Mouse (Mus musculus): Measurements from ENCODE around the gene Dzip1l. TPM values are rescaled to one million over a fixed set of nuclear protein-coding genes. Genes with fewer than 3 reads are reported as not detected.

Dzip1l gene
- total and polyA plus RNA-seq, 2 experiments from 2014 or later = 8.1 to 26.1 TPM

DNA sequence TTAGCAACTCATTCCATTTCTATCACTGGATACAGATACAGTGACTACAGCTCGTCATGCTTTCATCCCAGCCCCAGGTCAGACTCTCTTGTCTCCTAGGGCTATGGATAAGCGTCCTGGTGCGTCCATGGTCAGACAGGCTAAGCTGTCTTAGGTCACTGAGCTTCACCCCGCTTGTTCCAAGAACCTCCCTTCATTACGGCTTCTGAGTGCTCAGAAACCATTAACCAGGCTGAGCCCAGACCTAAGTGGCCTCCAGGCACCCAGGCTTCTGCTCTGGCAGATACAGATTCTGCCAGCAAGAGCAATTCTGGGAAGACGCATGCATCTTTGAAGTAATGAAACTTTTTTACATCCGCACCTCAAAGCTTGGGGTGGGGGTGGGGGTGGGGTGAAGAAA lies 61.1 kb downstream of the Dzip1l start:
- no peaks in the 10 kb centered on the region for H3K27me3 ChIP-seq (ENCODE audit: insufficient read depth, low read length)
- H3K9me3 ChIP-seq (ENCODE audit: low read length) = no peaks in the 10 kb centered on the region
- no peak overlapping the region for H3K27ac ChIP-seq
- H3K4me2 ChIP-seq (ENCODE audit: low read depth, low read length) = no peak overlapping the region
- no peak for ATAC-seq
- H3K4me1 ChIP-seq (ENCODE audit: insufficient read depth, low read length) = peaks cover 5% of the 10 kb centered on the region; the same call in 1 of the 2 replicates
- H3K36me3 ChIP-seq (ENCODE audit: insufficient read depth, low read length) = no peaks in the 10 kb centered on the region
- no peak overlapping the region for H3K4me3 ChIP-seq (ENCODE audit: low read length)
- no peak overlapping the region for H3K9ac ChIP-seq (replicated peaks; ENCODE audit: low read length)
- no peak for DNase-seq (ENCODE audit: low spot score)
- 79% methylated on average over 7 of the region's 7 CpGs for WGBS
- no peak for TF ChIP-seq CTCF (IDR thresholded peaks at IDR 0.05; ENCODE audit: low read depth)

DNA sequence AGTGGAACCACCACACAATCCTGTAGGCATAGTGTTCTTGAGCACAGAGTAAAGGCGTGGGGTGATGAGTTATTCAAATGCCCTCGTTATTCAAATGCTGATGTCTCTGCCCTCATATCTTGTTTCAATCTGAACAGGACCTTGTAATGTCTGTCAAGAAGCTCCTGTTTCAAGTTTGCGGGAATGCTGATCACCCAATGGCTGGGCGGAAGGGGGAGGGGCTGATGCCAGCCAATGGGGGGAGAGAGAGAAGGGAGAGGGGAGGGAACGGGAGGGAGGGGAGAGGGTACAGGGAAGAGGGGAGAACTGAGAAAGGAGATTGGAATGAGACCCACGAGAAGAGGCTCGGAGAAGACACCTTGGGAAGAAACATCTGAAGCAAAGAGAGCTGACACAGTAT lies 65.7 kb downstream of the Dzip1l start:
- 69% methylated on average over 7 of the region's 7 CpGs for WGBS
- H3K27me3 ChIP-seq (ENCODE audit: insufficient read depth, low read length) = no peaks in the 10 kb centered on the region
- ATAC-seq (no peak), DNase-seq (ENCODE audit: low spot score) (no peak)
- no peak overlapping the region for H3K4me2 ChIP-seq (ENCODE audit: low read depth, low read length)
- H3K4me3 ChIP-seq (ENCODE audit: low read length) = no peak overlapping the region
- no peaks in the 10 kb centered on the region for H3K4me1 ChIP-seq (ENCODE audit: insufficient read depth, low read length)
- H3K27ac ChIP-seq = no peak overlapping the region
- no peaks in the 10 kb centered on the region for H3K9me3 ChIP-seq (ENCODE audit: low read length)
- H3K36me3 ChIP-seq (ENCODE audit: insufficient read depth, low read length) = no peaks in the 10 kb centered on the region
- H3K9ac ChIP-seq (replicated peaks; ENCODE audit: low read length) = no peak overlapping the region
- no peak for TF ChIP-seq CTCF (IDR thresholded peaks at IDR 0.05; ENCODE audit: low read depth)

DNA sequence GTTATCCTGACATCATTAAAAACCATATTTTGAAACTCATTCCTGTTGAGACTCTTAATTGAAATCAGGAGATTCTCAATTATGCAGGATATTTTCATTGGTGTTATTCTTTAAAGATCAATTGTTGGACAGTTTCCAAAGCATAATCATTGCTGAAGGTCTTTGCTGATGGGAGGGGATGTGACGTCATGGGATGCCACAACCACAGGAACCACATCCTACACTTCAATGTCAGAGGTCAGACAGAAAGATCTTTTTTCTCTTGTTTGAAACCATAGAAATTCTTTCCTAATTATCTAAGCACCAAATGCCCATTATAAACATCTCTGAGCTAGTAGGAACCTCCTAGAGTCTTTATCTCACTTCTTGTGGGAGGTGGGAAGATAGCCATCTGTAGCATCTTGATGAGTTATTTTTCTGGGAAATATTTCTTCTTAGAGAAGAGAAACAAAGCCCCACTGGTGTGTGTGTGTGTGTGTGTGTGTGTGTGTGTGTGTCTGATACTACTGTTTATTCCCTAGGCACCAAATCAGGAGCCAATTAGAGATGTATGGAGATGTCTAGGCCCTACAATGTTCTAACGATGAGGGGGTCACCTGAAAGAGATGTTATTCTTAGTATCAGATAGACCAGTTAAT lies 70.6 kb downstream of the Dzip1l start:
- TF ChIP-seq CTCF (IDR thresholded peaks at IDR 0.05; ENCODE audit: low read depth) = no peak
- WGBS = 87% methylated on average over 2 of the region's 2 CpGs
- no peak for ATAC-seq

DNA sequence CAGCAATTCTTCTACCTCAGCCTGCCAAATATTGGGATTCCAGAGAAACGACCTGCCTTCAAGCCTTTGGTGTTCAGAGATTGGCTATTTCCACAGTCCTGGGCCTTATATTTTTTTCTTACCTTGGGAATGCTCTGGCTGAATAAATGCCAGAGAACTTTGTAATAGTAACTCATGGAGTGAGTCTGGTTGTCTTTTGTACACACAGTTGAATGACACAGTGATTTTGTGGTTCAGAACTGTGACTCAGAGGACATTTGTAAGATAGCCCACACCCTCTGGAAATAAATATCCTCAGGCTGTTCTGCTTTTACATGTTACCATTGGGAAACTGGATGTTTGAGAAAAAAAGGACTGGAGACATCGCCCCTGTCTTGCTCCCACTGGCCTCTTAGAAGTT lies 71.9 kb downstream of the Dzip1l start:
- TF ChIP-seq CTCF (IDR thresholded peaks at IDR 0.05; ENCODE audit: low read depth) = no peak
- Histone ChIP-seq H3K27me3 (ENCODE audit: insufficient read depth, low read length) (no peaks in the 10 kb centered on the region), H3K4me3 (ENCODE audit: low read length) (no peak overlapping the region), H3K4me1 (ENCODE audit: insufficient read depth, low read length) (no peaks in the 10 kb centered on the region), H3K36me3 (ENCODE audit: insufficient read depth, low read length) (no peaks in the 10 kb centered on the region), H3K9me3 (ENCODE audit: low read length) (no peaks in the 10 kb centered on the region), H3K4me2 (ENCODE audit: low read depth, low read length) (no peak overlapping the region), H3K27ac (no peak overlapping the region), H3K9ac (replicated peaks; ENCODE audit: low read length) (no peak overlapping the region)
- no peak for DNase-seq (ENCODE audit: low spot score)
- ATAC-seq = no peak
- WGBS = 84% methylated on average over 2 of the region's 2 CpGs

More for the DNA sequence above, 70.6 kb downstream of the Dzip1l start:
- Histone ChIP-seq H3K36me3 (ENCODE audit: insufficient read depth, low read length) (no peaks in the 10 kb centered on the region), H3K27ac (no peak overlapping the region), H3K9ac (replicated peaks; ENCODE audit: low read length) (no peak overlapping the region), H3K4me2 (ENCODE audit: low read depth, low read length) (no peak overlapping the region), H3K9me3 (ENCODE audit: low read length) (no peaks in the 10 kb centered on the region), H3K27me3 (ENCODE audit: insufficient read depth, low read length) (no peaks in the 10 kb centered on the region), H3K4me1 (ENCODE audit: insufficient read depth, low read length) (no peaks in the 10 kb centered on the region), H3K4me3 (ENCODE audit: low read length) (no peak overlapping the region)
- no peak for DNase-seq (ENCODE audit: low spot score)

DNA sequence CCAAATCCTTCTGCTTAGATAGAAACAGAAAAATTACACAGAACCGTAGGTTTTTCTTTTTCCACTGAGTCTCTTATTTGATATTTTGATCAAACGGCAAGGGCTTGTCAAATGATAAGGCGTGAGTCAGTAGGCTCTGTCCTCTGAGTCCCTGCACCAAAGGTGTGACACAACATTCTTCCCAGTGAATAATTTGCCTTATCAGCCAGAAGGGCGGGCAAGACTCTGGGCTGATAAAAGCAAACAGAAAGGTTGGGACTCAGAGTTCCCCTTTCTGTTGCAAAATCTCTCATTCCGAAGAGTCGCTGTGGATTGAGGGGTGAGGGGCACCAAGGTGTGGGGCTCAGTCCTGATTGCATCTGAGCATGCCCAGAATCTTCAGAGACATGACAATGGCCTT lies 72.9 kb downstream of the Dzip1l start:
- TF ChIP-seq CTCF (IDR thresholded peaks at IDR 0.05; ENCODE audit: low read depth) = no peak
- H3K4me1 ChIP-seq (ENCODE audit: insufficient read depth, low read length) = no peaks in the 10 kb centered on the region
- no peak overlapping the region for H3K9ac ChIP-seq (replicated peaks; ENCODE audit: low read length)
- no peaks in the 10 kb centered on the region for H3K36me3 ChIP-seq (ENCODE audit: insufficient read depth, low read length)
- no peak overlapping the region for H3K27ac ChIP-seq
- DNase-seq (ENCODE audit: low spot score) (no peak), ATAC-seq (no peak)
- H3K9me3 ChIP-seq (ENCODE audit: low read length) = no peaks in the 10 kb centered on the region
- no peaks in the 10 kb centered on the region for H3K27me3 ChIP-seq (ENCODE audit: insufficient read depth, low read length)
- H3K4me3 ChIP-seq (ENCODE audit: low read length) = no peak overlapping the region
- 91% methylated on average over 6 of the region's 6 CpGs for WGBS
- H3K4me2 ChIP-seq (ENCODE audit: low read depth, low read length) = no peak overlapping the region

DNA sequence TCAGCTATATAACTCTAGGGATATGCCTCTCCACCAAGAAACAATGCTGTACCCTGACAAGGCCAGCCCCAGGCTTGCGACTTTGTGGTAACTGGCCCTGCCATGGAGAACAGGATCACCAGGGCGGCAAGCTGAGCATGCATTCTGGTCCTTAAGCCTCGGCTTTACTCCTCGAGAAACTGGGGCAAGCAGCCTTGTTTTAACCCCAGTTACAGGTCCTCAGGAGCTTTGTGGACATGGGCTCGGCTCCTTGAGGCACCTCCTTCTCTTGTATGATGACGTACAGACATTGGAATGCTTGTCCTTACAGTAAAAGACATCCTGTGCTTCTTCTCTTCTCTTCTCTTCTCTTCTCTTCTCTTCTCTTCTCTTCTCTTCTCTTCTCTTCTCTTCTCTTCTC lies 74.4 kb downstream of the Dzip1l start:
- Histone ChIP-seq H3K27me3 (ENCODE audit: insufficient read depth, low read length) (no peaks in the 10 kb centered on the region), H3K9me3 (ENCODE audit: low read length) (no peaks in the 10 kb centered on the region), H3K36me3 (ENCODE audit: insufficient read depth, low read length) (no peaks in the 10 kb centered on the region), H3K9ac (replicated peaks; ENCODE audit: low read length) (no peak overlapping the region), H3K27ac (no peak overlapping the region), H3K4me1 (ENCODE audit: insufficient read depth, low read length) (no peaks in the 10 kb centered on the region), H3K4me3 (ENCODE audit: low read length) (no peak overlapping the region), H3K4me2 (ENCODE audit: low read depth, low read length) (no peak overlapping the region)
- no peak for DNase-seq (ENCODE audit: low spot score)
- WGBS = 84% methylated on average over 6 of the region's 6 CpGs
- no peak for ATAC-seq
- no peak for TF ChIP-seq CTCF (IDR thresholded peaks at IDR 0.05; ENCODE audit: low read depth)

DNA sequence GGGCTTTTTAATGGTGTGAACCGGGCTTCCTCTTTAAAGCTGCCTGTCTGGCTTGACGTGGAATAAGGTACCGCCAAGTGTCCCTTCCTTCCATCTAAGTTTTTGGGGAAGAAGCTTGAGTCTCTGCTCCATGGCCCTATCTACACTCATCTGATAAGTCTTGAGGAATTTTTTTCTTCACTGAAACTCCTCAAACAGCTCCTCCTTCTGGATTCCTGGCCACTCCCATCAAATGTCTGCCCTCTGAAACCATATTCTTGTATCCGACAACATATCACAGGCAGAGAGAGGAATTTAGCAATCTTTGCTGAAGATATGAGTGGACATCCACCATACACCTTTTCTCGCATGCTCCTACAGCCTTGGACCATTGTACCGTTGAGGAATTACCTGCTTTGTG lies 77.0 kb downstream of the Dzip1l start:
- TF ChIP-seq CTCF (IDR thresholded peaks at IDR 0.05; ENCODE audit: low read depth) = no peak
- Histone ChIP-seq H3K27ac (no peak overlapping the region), H3K4me2 (ENCODE audit: low read depth, low read length) (no peak overlapping the region), H3K36me3 (ENCODE audit: insufficient read depth, low read length) (no peaks in the 10 kb centered on the region), H3K9ac (replicated peaks; ENCODE audit: low read length) (no peak overlapping the region), H3K27me3 (ENCODE audit: insufficient read depth, low read length) (no peaks in the 10 kb centered on the region), H3K9me3 (ENCODE audit: low read length) (no peaks in the 10 kb centered on the region), H3K4me1 (ENCODE audit: insufficient read depth, low read length) (no peaks in the 10 kb centered on the region), H3K4me3 (ENCODE audit: low read length) (no peak overlapping the region)
- 90% methylated on average over 6 of the region's 6 CpGs for WGBS
- DNase-seq (ENCODE audit: low spot score) = no peak
- no peak for ATAC-seq
